Mouse (Mus musculus) left cerebral cortex, adult 2 months (tissue): ENCODE measurements around the gene Mfsd4a. TPM values are rescaled to one million over a fixed set of nuclear protein-coding genes. Genes with fewer than 3 reads are reported as not detected.
A peak's percentile ranks its signal among the peaks of the same experiment; 100 is the strongest.

Experiments
- DNase-seq, 2 experiments: peaks; one replicate each; pipeline ENCODE4 v3.0.0; 2021 to 2022; ENCODE audit warnings: low spot score in 2 of 2, mixed read lengths in 1 of 2; ENCODE audit errors: extremely low spot score in 1 of 2
- H3K27ac ChIP-seq: fragments of 200-600 bp; 2 replicates; pipeline ENCODE4 v1.8.1; 2022
- H3K4me3 ChIP-seq: fragments of 200-600 bp; 2 replicates; pipeline ENCODE4 v1.8.1; 2022
- CTCF ChIP-seq: fragments of 200-600 bp; IDR thresholded peaks from 2 replicates; pipeline ENCODE4 v1.8.1; 2022; ENCODE audit warnings: antibody characterized with exemption, mild to moderate bottlenecking, moderate library complexity
- intact Hi-C: fragments of 180-260 bp; cut with DNase I; formaldehyde crosslinking; loops from one replicate; pipeline ENCODE4 v1.15.1; 2025
- total RNA-seq, 2 experiments: library from RNA; stranded (reverse); gene quantifications; 2 replicates each; pipeline ENCODE4 v1.2.3; 2021

The Mfsd4a gene
- total RNA-seq, 2 experiments from 2014 or later = 80.0 to 85.2 TPM

GRCm38 (mm10) chr1:132010632-132011501 lies 57.0 kb downstream of the Mfsd4a start:
- H3K27ac ChIP-seq = peak overlapping the region; percentile 7; the same call in 1 of the 2 replicates
- TF ChIP-seq CTCF = no peak
- intact Hi-C loops = no loop called here
- DNase-seq = no peak
- H3K4me3 ChIP-seq = no peak overlapping the region

GRCm38 (mm10) chr1:132008881-132009644 lies 58.8 kb downstream of the Mfsd4a start:
- DNase-seq = no peak
- H3K4me3 ChIP-seq = peak overlapping the region; percentile 90
- TF ChIP-seq CTCF = no peak
- H3K27ac ChIP-seq = peak overlapping the region; percentile 1; the same call in 1 of the 2 replicates
- intact Hi-C loops = loop anchor here (2.0 kb wide), 1 partner anchor 38 kb away; no protein-coding TSS in a partner anchor

GRCm38 (mm10) chr1:132007828-132008827 lies 59.7 kb downstream of the Mfsd4a start:
- TF ChIP-seq CTCF = peak; percentile 28
- DNase-seq = peak; percentile 85 to 86
- Histone ChIP-seq H3K27ac (peak overlapping the region; percentile 98), H3K4me3 (peak overlapping the region; percentile 90)
- intact Hi-C loops = loop anchor here (2.0 kb wide), 1 partner anchor 39 kb away; no protein-coding TSS in a partner anchor

GRCm38 (mm10) chr1:132007282-132007815 lies 60.5 kb downstream of the Mfsd4a start, which contains the start of gene Elk4:
Elk4 (plus strand) TSS chr1:132007607.
- Histone ChIP-seq H3K27ac (peak within 1 kb of the TSS; percentile 98), H3K4me3 (peak within 1 kb of the TSS; percentile 90)
- TF ChIP-seq CTCF = no peak
- intact Hi-C loops = no loop called here
- peak; percentile 85 to 86 for DNase-seq

GRCm38 (mm10) chr1:132006721-132007120 lies 61.1 kb downstream of the Mfsd4a start:
- H3K4me3 ChIP-seq = peak overlapping the region; percentile 90
- TF ChIP-seq CTCF = no peak; the same call in 1 of the 2 replicates
- DNase-seq = no peak
- peak overlapping the region; percentile 98 for H3K27ac ChIP-seq
- intact Hi-C loops = no loop called here

GRCm38 (mm10) chr1:132006046-132006445 lies 61.8 kb downstream of the Mfsd4a start:
- TF ChIP-seq CTCF = no peak
- DNase-seq = no peak
- H3K4me3 ChIP-seq = no peak overlapping the region
- H3K27ac ChIP-seq = no peak overlapping the region
- intact Hi-C loops = no loop called here

- no peak for TF ChIP-seq CTCF
- intact Hi-C loops = no loop called here
- Histone ChIP-seq H3K4me3 (no peak overlapping the region), H3K27ac (no peak overlapping the region)
- DNase-seq = no peak
Measured at GRCm38 (mm10) chr1:132005466-132005865, 62.4 kb downstream of the Mfsd4a start.

- Histone ChIP-seq H3K4me3 (no peak overlapping the region), H3K27ac (no peak overlapping the region)
- no peak for TF ChIP-seq CTCF
- DNase-seq = no peak
- intact Hi-C loops = no loop called here
Measured at GRCm38 (mm10) chr1:132004574-132005180, 63.2 kb downstream of the Mfsd4a start.

GRCm38 (mm10) chr1:132003817-132004216 lies 64.0 kb downstream of the Mfsd4a start:
- TF ChIP-seq CTCF = no peak
- intact Hi-C loops = no loop called here

GRCm38 (mm10) chr1:132003111-132003510 lies 64.8 kb downstream of the Mfsd4a start:
- H3K4me3 ChIP-seq = no peak overlapping the region
- H3K27ac ChIP-seq = no peak overlapping the region
- intact Hi-C loops = no loop called here
- no peak for TF ChIP-seq CTCF
- no peak for DNase-seq

More at GRCm38 (mm10) chr1:132003817-132004216, 64.0 kb downstream of the Mfsd4a start:
- DNase-seq = no peak
- Histone ChIP-seq H3K4me3 (no peak overlapping the region), H3K27ac (no peak overlapping the region)
